ENCODE assay signal across 34 mouse cellular contexts in the genomic region with DNA sequence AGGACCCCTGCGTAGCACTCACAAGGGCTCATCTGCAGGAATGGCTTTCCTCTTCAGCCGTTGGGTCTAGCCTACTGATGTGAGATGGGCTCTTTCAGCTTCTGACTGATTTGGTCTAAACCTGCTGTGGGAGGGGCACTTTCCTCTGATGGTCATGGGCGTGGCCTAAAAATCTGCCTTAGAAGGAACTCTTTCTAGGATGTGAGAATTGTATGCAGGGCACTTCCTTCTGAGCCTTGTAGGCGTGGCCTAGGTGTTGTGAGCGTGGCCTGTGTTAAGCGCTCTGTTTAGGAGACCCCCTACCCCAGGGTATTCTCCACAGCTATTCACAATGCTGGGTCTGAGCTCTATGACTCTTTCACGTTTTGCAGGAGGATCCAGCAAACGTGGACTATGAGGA. TPM values are rescaled to one million over a fixed set of nuclear protein-coding genes. Genes with fewer than 3 reads are reported as not detected.
DNase-seq lines count a peak whose midpoint lies in the region; ATAC-seq and TF ChIP-seq lines count a peak whose summit lies in the region.
"Had no signal": no experiment of that assay in that cellular context is flagged by ENCODE, and none has a peak within 500 bp of the region (broad histone marks: within the 10 kb centered on the region; RNA-seq: fewer than 3 reads in every experiment).

No protein-coding gene starts in this region.

- no peak for TF ChIP-seq CTCF in liver, postnatal 0 days (IDR thresholded peaks at IDR 0.05; ENCODE audit: low read depth)
- TF ChIP-seq CTCF in MEL (IDR thresholded peaks at IDR 0.05 in 2 of 3, conservative IDR thresholded peaks at IDR 0.05 in 1 of 3; ENCODE audit: control insufficient read depth in 1 of 3, insufficient read depth in 1 of 3, low read depth in 2 of 3, low read length in 3 of 3, poor library complexity in 1 of 3, severe bottlenecking in 1 of 3) = no peak
- no peak for TF ChIP-seq CTCF in lung, postnatal 0 days (IDR thresholded peaks at IDR 0.05)
- no peak for TF ChIP-seq CTCF in heart, adult 2 months (IDR thresholded peaks at IDR 0.05)

- H3K27me3 ChIP-seq in liver, postnatal 0 days (ENCODE audit: insufficient read depth, low read length) = no peaks in the 10 kb centered on the region
- H3K27me3 ChIP-seq in MEL (ENCODE audit: control insufficient read depth in 1 of 2, insufficient read depth in 2 of 2, low read length in 2 of 2) = 0 out of 4 replicates have a peak, but pooled peaks cover 0 to 2% of the 10 kb centered on the region in 2 experiments
- H3K27me3 ChIP-seq in lung, postnatal 0 days (replicated peaks; ENCODE audit: insufficient read depth, low read length) = no peaks in the 10 kb centered on the region
- no peaks in the 10 kb centered on the region for H3K27me3 ChIP-seq in heart, adult 2 months (ENCODE audit: control insufficient read depth, insufficient read depth, low read length)
- H3K27me3 ChIP-seq: hindbrain, embryonic 12.5 days; limb, embryonic 15.5 days; neural tube, embryonic 15.5 days had no signal

- ATAC-seq in liver, postnatal 0 days = no peak
- ATAC-seq in lung, postnatal 0 days = no peak
- ATAC-seq: CD4-positive, CD25-positive, alpha-beta regulatory T cell, adult 4 months; forebrain, postnatal 0 days had no signal

- intact Hi-C loops in heart, adult 2 months (cut with DNase I) = no loop called here

- 60% methylated on average over 8 of the region's 8 CpGs for WGBS in liver, postnatal 0 days (ENCODE audit: insufficient replicate concordance)
- 51% methylated on average over 8 of the region's 8 CpGs for WGBS in lung, postnatal 0 days
- WGBS in heart, adult 2 months = 56% methylated on average over 8 of the region's 8 CpGs

- H3K4me2 ChIP-seq in liver, postnatal 0 days (ENCODE audit: low read depth, low read length) = no peak overlapping the region
- H3K4me2 ChIP-seq in lung, postnatal 0 days (replicated peaks; ENCODE audit: low read depth, low read length) = no peak overlapping the region
- H3K4me2 ChIP-seq: hindbrain, embryonic 12.5 days; limb, embryonic 15.5 days; midbrain, embryonic 11.5 days; neural tube, embryonic 15.5 days had no signal

- H3K9me3 ChIP-seq in liver, postnatal 0 days (ENCODE audit: low read length) = peaks cover 7% of the 10 kb centered on the region
- H3K9me3 ChIP-seq in MEL (replicated peaks; ENCODE audit: insufficient read depth, low read length) = no peaks in the 10 kb centered on the region
- H3K9me3 ChIP-seq in lung, postnatal 0 days (ENCODE audit: low read length) = peaks cover 5% of the 10 kb centered on the region; the same call in 1 of the 2 replicates
- H3K9me3 ChIP-seq: limb, embryonic 15.5 days had no signal

- H3K9ac ChIP-seq in liver, postnatal 0 days (replicated peaks) = no peak overlapping the region
- H3K9ac ChIP-seq in MEL (ENCODE audit: control insufficient read depth, low read depth, low read length, poor library complexity, severe bottlenecking) = no peak overlapping the region
- H3K9ac ChIP-seq in lung, postnatal 0 days (replicated peaks; ENCODE audit: low read depth) = no peak overlapping the region
- H3K9ac ChIP-seq in heart, adult 2 months (ENCODE audit: low read depth, low read length) = no peak overlapping the region
- H3K9ac ChIP-seq: forebrain, postnatal 0 days; hindbrain, embryonic 12.5 days; limb, embryonic 15.5 days; neural tube, embryonic 15.5 days had no signal

- no peaks in the 10 kb centered on the region for H3K4me1 ChIP-seq in liver, postnatal 0 days (ENCODE audit: insufficient read depth)
- no peaks in the 10 kb centered on the region for H3K4me1 ChIP-seq in MEL (ENCODE audit: control insufficient read depth in 1 of 2, insufficient read depth in 2 of 2, low read length in 2 of 2)
- H3K4me1 ChIP-seq in lung, postnatal 0 days (ENCODE audit: insufficient read depth, low read depth, low read length) = no peaks in the 10 kb centered on the region
- no peaks in the 10 kb centered on the region for H3K4me1 ChIP-seq in heart, adult 2 months (ENCODE audit: control insufficient read depth, insufficient read depth, low read length)
- H3K4me1 ChIP-seq: forebrain, embryonic 10.5 days; hindbrain, embryonic 12.5 days; limb, embryonic 15.5 days; neural tube, embryonic 15.5 days had no signal

- no peak for TF ChIP-seq RAD21 in MEL (IDR thresholded peaks at IDR 0.05; ENCODE audit: low read depth, low read length)

- H3K36me3 ChIP-seq in liver, postnatal 0 days (replicated peaks; ENCODE audit: insufficient read depth, low read length) = no peaks in the 10 kb centered on the region
- no peaks in the 10 kb centered on the region for H3K36me3 ChIP-seq in MEL (ENCODE audit: control insufficient read depth in 1 of 2, insufficient read depth in 2 of 2, low read length in 2 of 2)
- H3K36me3 ChIP-seq in lung, postnatal 0 days (ENCODE audit: insufficient read depth, low read length) = no peaks in the 10 kb centered on the region
- no peaks in the 10 kb centered on the region for H3K36me3 ChIP-seq in heart, adult 2 months (ENCODE audit: control insufficient read depth, insufficient read depth, low read length)
- H3K36me3 ChIP-seq: forebrain, embryonic 10.5 days; hindbrain, embryonic 12.5 days; limb, embryonic 15.5 days; neural tube, embryonic 15.5 days had no signal

- no peak for TF ChIP-seq POLR2A in MEL (IDR thresholded peaks at IDR 0.05; ENCODE audit: control insufficient read depth in 1 of 2, insufficient read depth in 1 of 2, low read depth in 1 of 2, low read length in 2 of 2, poor library complexity in 1 of 2)
- TF ChIP-seq POLR2A in heart, adult 2 months (IDR thresholded peaks at IDR 0.05; ENCODE audit: insufficient read depth, low read depth, low read length) = no peak

- peak; percentile 14 for DNase-seq in liver
- no peak for DNase-seq in liver, postnatal 0 days
- DNase-seq in MEL (ENCODE audit: low read depth, low spot score) = peak; percentile 53
- DNase-seq in induced T-regulatory cell, adult 2 months (ENCODE audit: low read depth) = peak; percentile 40
- DNase-seq in lung, postnatal 0 days (ENCODE audit: low spot score) = no peak
- no peak for DNase-seq in heart, adult 2 months
- DNase-seq in right cerebral cortex, adult 18-20 months = no peak
- DNase-seq: cerebellum, adult 11-12 months; cerebellum, postnatal 14 days; forebrain, postnatal 0 days; gastrocnemius, postnatal 25 days; kidney, adult 2 months; layer of hippocampus, adult 9-11 months; left cerebral cortex, postnatal 4 days; lung, adult 2 months; thymus, adult 18-20 months; thymus, postnatal 4 days had no signal

- no peak overlapping the region for H3K27ac ChIP-seq in liver, postnatal 0 days (ENCODE audit: low read depth)
- no peak overlapping the region for H3K27ac ChIP-seq in MEL (ENCODE audit: control insufficient read depth, low read depth, low read length)
- H3K27ac ChIP-seq in lung, postnatal 0 days (ENCODE audit: low read length) = no peak overlapping the region
- H3K27ac ChIP-seq in heart, adult 2 months = no peak overlapping the region
- H3K27ac ChIP-seq: forebrain, embryonic 10.5 days; hindbrain, embryonic 12.5 days; kidney, postnatal 0 days; left cerebral cortex, adult 2 months; limb, embryonic 15.5 days; macrophage; neural tube, embryonic 15.5 days had no signal

- TF ChIP-seq EP300 in liver, postnatal 0 days (IDR thresholded peaks at IDR 0.05; ENCODE audit: low read depth) = no peak
- no peak for TF ChIP-seq EP300 in MEL (IDR thresholded peaks at IDR 0.05; ENCODE audit: low read depth in 1 of 2, low read length in 2 of 2)
- TF ChIP-seq EP300 in lung, postnatal 0 days (IDR thresholded peaks at IDR 0.05) = no peak
- TF ChIP-seq EP300 in heart, adult 2 months (IDR thresholded peaks at IDR 0.05; ENCODE audit: insufficient read depth, low read depth, low read length) = no peak

- no peaks in the 10 kb centered on the region for H3K79me2 ChIP-seq in MEL (ENCODE audit: control insufficient read depth, insufficient read depth, low read length, poor library complexity)
- H3K79me2 ChIP-seq in heart, adult 2 months (replicated peaks; ENCODE audit: control insufficient read depth, insufficient read depth, low read length) = no peaks in the 10 kb centered on the region

- no peak overlapping the region for H3K4me3 ChIP-seq in liver, postnatal 0 days (ENCODE audit: low read depth, low read length)
- H3K4me3 ChIP-seq in MEL (ENCODE audit: control insufficient read depth in 1 of 2, insufficient read depth in 1 of 2, low read depth in 2 of 2, low read length in 2 of 2) = no peak overlapping the region
- H3K4me3 ChIP-seq in lung, postnatal 0 days (ENCODE audit: low read depth, low read length) = no peak overlapping the region
- H3K4me3 ChIP-seq in heart, adult 2 months = no peak overlapping the region
- H3K4me3 ChIP-seq: forebrain, embryonic 10.5 days; hindbrain, embryonic 12.5 days; left cerebral cortex, adult 2 months; limb, embryonic 15.5 days; neural tube, embryonic 15.5 days had no signal

RNA-seq across cellular contexts. Expression of a gene that starts 8.6 kb away (rescaled TPM):
- polyA plus RNA-seq in liver, postnatal 0 days (2015; fragmentation: Nextera tagmentation; extraction: Ambion mirVana) = 0.59 and 0.68 TPM in 2 replicates
- total RNA-seq in MEL (2012; rRNA removed) = 0.04 TPM in 1 of 2 replicates, not detected in the other
- under 1 TPM in 1 of 2 experiments, not detected in 1; 0.13 TPM for polyA plus RNA-seq in MEL (2012; ENCODE audit: insufficient read depth in 1 of 2, insufficient read length in 2 of 2, low read depth in 1 of 2, low replicate concordance in 2 of 2, missing spikeins in 1 of 2)
- polyA plus RNA-seq in lung, postnatal 0 days (2015; fragmentation: Nextera tagmentation; extraction: Ambion mirVana) = 0.46 and 0.78 TPM in 2 replicates
- total RNA-seq in heart, adult 2 months (2021) = not detected
- polyA plus RNA-seq in heart, adult 2 months (2012; rRNA removed) = 0.18 and 0.55 TPM in 2 replicates
- total RNA-seq: adrenal gland, adult 18-20 months; forebrain, postnatal 0 days; gastrocnemius, postnatal 25 days; heart, adult 8-10 months; heart, postnatal 25 days; left cerebral cortex, adult 2 months; left cerebral cortex, postnatal 4 days had no signal
- polyA plus RNA-seq: forebrain, postnatal 0 days; heart, embryonic 14.5 days; hindbrain, embryonic 12.5 days; limb, embryonic 15.5 days; midbrain, embryonic 11.5 days; midbrain, postnatal 0 days; neural tube, embryonic 15.5 days had no signal

RNA-seq across cellular contexts. Expression of a gene that starts 14.6 kb away (rescaled TPM):
- polyA plus RNA-seq in liver, postnatal 0 days (2015; fragmentation: Nextera tagmentation; extraction: Ambion mirVana) = not detected in 2 replicates
- total RNA-seq in MEL (2012; rRNA removed) = not detected in 2 replicates
- polyA plus RNA-seq in MEL (2012; ENCODE audit: insufficient read depth in 1 of 2, insufficient read length in 2 of 2, low read depth in 1 of 2, low replicate concordance in 2 of 2, missing spikeins in 1 of 2) = not detected
- polyA plus RNA-seq in lung, postnatal 0 days (2015; fragmentation: Nextera tagmentation; extraction: Ambion mirVana) = 0.17 and 0.25 TPM in 2 replicates
- 1 to 10 TPM in 1 of 2 experiments, under 1 TPM in 1; 0.66 to 1.5 TPM for total RNA-seq in heart, adult 2 months (2021)
- polyA plus RNA-seq in heart, adult 2 months (2012; rRNA removed) = 1.1 TPM in 2 replicates
- total RNA-seq: adrenal gland, adult 18-20 months; gastrocnemius, postnatal 25 days; midbrain, postnatal 0 days had no signal
- polyA plus RNA-seq: forebrain, embryonic 10.5 days; forebrain, postnatal 0 days; heart, embryonic 14.5 days; hindbrain, embryonic 12.5 days; kidney, adult 2 months; kidney, postnatal 0 days; large intestine, adult 2 months; limb, embryonic 15.5 days; macrophage; midbrain, embryonic 11.5 days; midbrain, postnatal 0 days; neural tube, embryonic 15.5 days; small intestine, adult 2 months; stomach, embryonic 16.5 days had no signal

RNA-seq across cellular contexts. Expression of a gene that starts 15.4 kb away (rescaled TPM):
- polyA plus RNA-seq in liver, postnatal 0 days (2015; fragmentation: Nextera tagmentation; extraction: Ambion mirVana) = not detected in 2 replicates
- total RNA-seq in MEL (2012; rRNA removed) = not detected in 2 replicates
- polyA plus RNA-seq in MEL (2012; ENCODE audit: insufficient read depth in 1 of 2, insufficient read length in 2 of 2, low read depth in 1 of 2, low replicate concordance in 2 of 2, missing spikeins in 1 of 2) = not detected
- polyA plus RNA-seq in lung, postnatal 0 days (2015; fragmentation: Nextera tagmentation; extraction: Ambion mirVana) = not detected in 2 replicates
- total RNA-seq in heart, adult 2 months (2021) = not detected
- polyA plus RNA-seq in heart, adult 2 months (2012; rRNA removed) = not detected in 2 replicates
- total RNA-seq: adrenal gland, adult 18-20 months; forebrain, postnatal 0 days; gastrocnemius, postnatal 25 days; heart, adult 8-10 months; heart, postnatal 25 days; left cerebral cortex, adult 2 months; left cerebral cortex, postnatal 4 days; midbrain, postnatal 0 days had no signal
- polyA plus RNA-seq: CD4-positive, CD25-positive, alpha-beta regulatory T cell, adult 4 months; forebrain, embryonic 10.5 days; forebrain, postnatal 0 days; heart, embryonic 14.5 days; hindbrain, embryonic 12.5 days; kidney, adult 2 months; kidney, postnatal 0 days; large intestine, adult 2 months; limb, embryonic 15.5 days; lung, adult 2 months; macrophage; midbrain, embryonic 11.5 days; midbrain, postnatal 0 days; neural tube, embryonic 15.5 days; small intestine, adult 2 months; stomach, embryonic 16.5 days had no signal

RNA-seq across cellular contexts. Expression of a gene that starts 21.5 kb away (rescaled TPM):
- 27.5 and 28.4 TPM in 2 replicates for polyA plus RNA-seq in liver, postnatal 0 days (2015; fragmentation: Nextera tagmentation; extraction: Ambion mirVana)
- 42.2 and 45.5 TPM in 2 replicates for total RNA-seq in MEL (2012; rRNA removed)
- polyA plus RNA-seq in MEL (2012; ENCODE audit: insufficient read depth in 1 of 2, insufficient read length in 2 of 2, low read depth in 1 of 2, low replicate concordance in 2 of 2, missing spikeins in 1 of 2) = 10 to 100 TPM in 1 of 2 experiments, not detected in 1; 45.9 TPM
- polyA plus RNA-seq in lung, postnatal 0 days (2015; fragmentation: Nextera tagmentation; extraction: Ambion mirVana) = 63.7 and 69.3 TPM in 2 replicates
- 10 to 100 TPM; 21.4 to 23.2 TPM for total RNA-seq in heart, adult 2 months (2021)
- polyA plus RNA-seq in heart, adult 2 months (2012; rRNA removed) = 21.2 and 29.9 TPM in 2 replicates

RNA-seq across cellular contexts. Expression of a gene that starts 37.0 kb away (rescaled TPM):
- polyA plus RNA-seq in liver, postnatal 0 days (2015; fragmentation: Nextera tagmentation; extraction: Ambion mirVana) = 57.3 and 58.1 TPM in 2 replicates
- total RNA-seq in MEL (2012; rRNA removed) = 95.2 and 97.4 TPM in 2 replicates
- 100 to 1,000 TPM in 1 of 2 experiments, not detected in 1; 139 TPM for polyA plus RNA-seq in MEL (2012; ENCODE audit: insufficient read depth in 1 of 2, insufficient read length in 2 of 2, low read depth in 1 of 2, low replicate concordance in 2 of 2, missing spikeins in 1 of 2)
- 67.3 and 68.0 TPM in 2 replicates for polyA plus RNA-seq in lung, postnatal 0 days (2015; fragmentation: Nextera tagmentation; extraction: Ambion mirVana)
- total RNA-seq in heart, adult 2 months (2021) = 10 to 100 TPM; 23.6 to 24.2 TPM
- polyA plus RNA-seq in heart, adult 2 months (2012; rRNA removed) = 40.9 and 52.2 TPM in 2 replicates

Comparison
In these comparisons a context has a peak if more than half of its experiments do, and no peak if none do; other contexts are left out.
1. DNase-seq: peak in liver (single experiment), MEL (single experiment) and induced T-regulatory cell, adult 2 months (single experiment); none in liver, postnatal 0 days (single experiment), lung, postnatal 0 days (single experiment), heart, adult 2 months (0 of 2) and right cerebral cortex, adult 18-20 months (single experiment).